Mouse (Mus musculus) ES-Bruce4 (cell line): ENCODE results near the gene Sgms1.

Source experiments
- CTCF ChIP-seq: IDR thresholded peaks from one replicate; pipeline ENCODE4 v1.8.1; 2011; ENCODE audit warnings: low read depth, low read length
- EP300 ChIP-seq: IDR thresholded peaks from 2 replicates; pipeline ENCODE4 v1.6.1; 2011; ENCODE audit warnings: low read depth, low read length; ENCODE audit not compliant: insufficient read depth
- POLR2A ChIP-seq: IDR thresholded peaks from one replicate; pipeline ENCODE4 v1.8.1; 2011; ENCODE audit warnings: low read length; ENCODE audit not compliant: insufficient read depth

DNA sequence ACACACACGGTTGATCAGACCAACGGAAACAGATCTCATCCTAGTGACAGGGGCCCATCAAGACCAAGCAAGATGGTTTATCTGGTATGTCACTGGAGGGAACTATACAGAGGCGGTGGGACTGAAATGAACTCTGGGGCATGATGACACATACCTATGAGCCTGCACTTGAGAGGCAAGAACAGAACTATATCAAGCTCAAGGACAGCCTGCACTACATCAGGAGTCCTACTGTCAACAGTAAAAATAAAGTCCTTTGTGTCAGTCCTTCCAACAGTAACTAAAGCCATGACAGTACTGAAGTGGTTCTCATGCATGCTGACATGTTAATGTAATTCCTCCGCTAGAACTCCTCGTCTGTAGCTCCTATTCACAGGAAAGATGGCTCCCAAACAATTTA is 49.3 kb downstream of the Sgms1 start:
- no peak for TF ChIP-seq CTCF
- TF ChIP-seq POLR2A: no peak
- TF ChIP-seq EP300: no peak
